Mouse (Mus musculus): ENCODE measurements around the gene Tecpr1. TPM values are rescaled to one million over a fixed set of nuclear protein-coding genes. Genes with fewer than 3 reads are reported as not detected.

Gene Tecpr1
- total RNA-seq, 2 experiments from 2014 or later = 86.2 to 93.0 TPM

GRCm38 (mm10) chr5:144219936-144220335 is 3.5 kb downstream of the Tecpr1 start:
- DNase-seq (ENCODE audit: low spot score in 2 of 2) = no peak
- intact Hi-C loops (cut with DNase I) = loop anchor here (5.0 kb wide), 1 partner anchor 37 kb away; no protein-coding TSS in a partner anchor

GRCm38 (mm10) chr5:144219306-144219705 is 4.1 kb downstream of the Tecpr1 start:
- no peak for DNase-seq (ENCODE audit: low spot score in 2 of 2)
- intact Hi-C loops (cut with DNase I) = no loop called here

- intact Hi-C loops (cut with DNase I) = no loop called here
- no peak for DNase-seq (ENCODE audit: low spot score in 2 of 2)
Measured at GRCm38 (mm10) chr5:144218061-144218460, 5.4 kb downstream of the Tecpr1 start.

- no peak for DNase-seq (ENCODE audit: low spot score in 2 of 2)
- intact Hi-C loops (cut with DNase I) = no loop called here
Measured at GRCm38 (mm10) chr5:144215992-144216391, 7.4 kb downstream of the Tecpr1 start.

GRCm38 (mm10) chr5:144214453-144214852 is 9.0 kb downstream of the Tecpr1 start:
- intact Hi-C loops (cut with DNase I) = no loop called here
- DNase-seq (ENCODE audit: low spot score in 2 of 2) = no peak

- intact Hi-C loops (cut with DNase I) = loop anchor here (10.0 kb wide), 1 partner anchor 527 kb away; no protein-coding TSS in a partner anchor
Measured at GRCm38 (mm10) chr5:144207478-144207877, 15.9 kb downstream of the Tecpr1 start.

GRCm38 (mm10) chr5:144206069-144206468 is 17.3 kb downstream of the Tecpr1 start:
- DNase-seq (ENCODE audit: low spot score in 2 of 2) = no peak
- intact Hi-C loops (cut with DNase I) = loop anchor here (10.0 kb wide), 1 partner anchor 529 kb away; no protein-coding TSS in a partner anchor

More at GRCm38 (mm10) chr5:144207478-144207877, 15.9 kb downstream of the Tecpr1 start:
- peak in 1 of 2 experiments; percentile 50 for DNase-seq (ENCODE audit: low spot score in 2 of 2)

GRCm38 (mm10) chr5:144204911-144205310 is 18.5 kb downstream of the Tecpr1 start:
- DNase-seq (ENCODE audit: low spot score in 2 of 2) = no peak
- intact Hi-C loops (cut with DNase I) = loop anchor here (10.0 kb wide), 1 partner anchor 530 kb away; no protein-coding TSS in a partner anchor

GRCm38 (mm10) chr5:144204303-144204702 is 19.1 kb downstream of the Tecpr1 start:
- no peak for DNase-seq (ENCODE audit: low spot score in 2 of 2)
- intact Hi-C loops (cut with DNase I) = loop anchor here (10.0 kb wide), 1 partner anchor 530 kb away; no protein-coding TSS in a partner anchor

GRCm38 (mm10) chr5:144203398-144203959 is 19.9 kb downstream of the Tecpr1 start:
- no peak for DNase-seq (ENCODE audit: low spot score in 2 of 2)
- intact Hi-C loops (cut with DNase I) = loop anchor here (10.0 kb wide), 1 partner anchor 531 kb away; no protein-coding TSS in a partner anchor

- intact Hi-C loops (cut with DNase I) = loop anchor here (10.0 kb wide), 1 partner anchor 532 kb away; no protein-coding TSS in a partner anchor
- no peak for DNase-seq (ENCODE audit: low spot score in 2 of 2)
Measured at GRCm38 (mm10) chr5:144202430-144202829, 21.0 kb downstream of the Tecpr1 start.

GRCm38 (mm10) chr5:144200616-144201015 is 22.8 kb downstream of the Tecpr1 start:
- intact Hi-C loops (cut with DNase I) = loop anchor here (10.0 kb wide), 1 partner anchor 534 kb away; no protein-coding TSS in a partner anchor
- no peak for DNase-seq (ENCODE audit: low spot score in 2 of 2)

GRCm38 (mm10) chr5:144195567-144195966 is 27.8 kb downstream of the Tecpr1 start:
- DNase-seq (ENCODE audit: low spot score in 2 of 2) = no peak
- intact Hi-C loops (cut with DNase I) = no loop called here

GRCm38 (mm10) chr5:144194416-144194815 is 29.0 kb downstream of the Tecpr1 start:
- intact Hi-C loops (cut with DNase I) = no loop called here
- DNase-seq (ENCODE audit: low spot score in 2 of 2) = no peak

- no peak for DNase-seq (ENCODE audit: low spot score in 2 of 2)
- intact Hi-C loops (cut with DNase I) = no loop called here
Measured at GRCm38 (mm10) chr5:144192673-144193072, 30.7 kb downstream of the Tecpr1 start.

- intact Hi-C loops (cut with DNase I) = no loop called here
- no peak for DNase-seq (ENCODE audit: low spot score in 2 of 2)
Measured at GRCm38 (mm10) chr5:144191026-144191425, 32.4 kb downstream of the Tecpr1 start.

GRCm38 (mm10) chr5:144189950-144190583 is 33.3 kb downstream of the Tecpr1 start, which contains the start of gene Bhlha15:
Bhlha15 (plus strand) TSS chr5:144190286.
- DNase-seq (ENCODE audit: low spot score in 2 of 2) = no peak
- intact Hi-C loops (cut with DNase I) = no loop called here

GRCm38 (mm10) chr5:144189327-144189726 is 34.1 kb downstream of the Tecpr1 start:
- intact Hi-C loops (cut with DNase I) = no loop called here
- no peak for DNase-seq (ENCODE audit: low spot score in 2 of 2)

- DNase-seq (ENCODE audit: low spot score in 2 of 2) = no peak
- intact Hi-C loops (cut with DNase I) = no loop called here
Measured at GRCm38 (mm10) chr5:144188422-144188821, 35.0 kb downstream of the Tecpr1 start.

- intact Hi-C loops (cut with DNase I) = no loop called here
- DNase-seq (ENCODE audit: low spot score in 2 of 2) = no peak
Measured at GRCm38 (mm10) chr5:144184350-144185045, 38.9 kb downstream of the Tecpr1 start.

Measured in left cerebral cortex, postnatal 36 days (tissue).